Mouse (Mus musculus): ENCODE data around the gene Mrpl52.

Mrpl52 gene

GRCm38 (mm10) chr14:54426689-54427398, at the start of gene Mrpl52:
TSS of gene Mrpl52 (plus strand) at chr14:54426909.
- peak; percentile 95 to 96 for DNase-seq

- DNase-seq: no peak
Measured at GRCm38 (mm10) chr14:54377166-54377565, 49.5 kb upstream of the Mrpl52 start.

- peak in 1 of 2 experiments; percentile 38 for DNase-seq
Measured at GRCm38 (mm10) chr14:54379571-54379970, 47.1 kb upstream of the Mrpl52 start.

GRCm38 (mm10) chr14:54380616-54381015, 46.1 kb upstream of the Mrpl52 start:
- peak in 1 of 2 experiments; percentile 50 for DNase-seq

GRCm38 (mm10) chr14:54381816-54382215, 44.9 kb upstream of the Mrpl52 start:
- DNase-seq: peak; percentile 47 to 62

GRCm38 (mm10) chr14:54382641-54383040, 44.1 kb upstream of the Mrpl52 start:
- DNase-seq: no peak

GRCm38 (mm10) chr14:54383355-54383771, 43.3 kb upstream of the Mrpl52 start:
- peak; percentile 56 to 73 for DNase-seq

GRCm38 (mm10) chr14:54384396-54384795, 42.3 kb upstream of the Mrpl52 start:
- DNase-seq: no peak

- DNase-seq: peak; percentile 73 to 84
Measured at GRCm38 (mm10) chr14:54385968-54386618, 40.6 kb upstream of the Mrpl52 start.

- DNase-seq: peak; percentile 70 to 85
Measured at GRCm38 (mm10) chr14:54387546-54387945, 39.2 kb upstream of the Mrpl52 start.

GRCm38 (mm10) chr14:54390843-54391242, 35.9 kb upstream of the Mrpl52 start:
- DNase-seq: no peak

GRCm38 (mm10) chr14:54393794-54394193, 32.9 kb upstream of the Mrpl52 start:
- peak in 1 of 2 experiments; percentile 24 for DNase-seq

GRCm38 (mm10) chr14:54394309-54394708, 32.4 kb upstream of the Mrpl52 start:
- DNase-seq: no peak

GRCm38 (mm10) chr14:54396685-54397084, 30.0 kb upstream of the Mrpl52 start:
- DNase-seq: peak; percentile 49 to 53

GRCm38 (mm10) chr14:54397872-54398527, 28.7 kb upstream of the Mrpl52 start:
- peak in 1 of 2 experiments; percentile 38 for DNase-seq

GRCm38 (mm10) chr14:54398528-54398916, 28.2 kb upstream of the Mrpl52 start:
- no peak for DNase-seq

- peak; percentile 71 to 84 for DNase-seq
Measured at GRCm38 (mm10) chr14:54398921-54399382, 27.8 kb upstream of the Mrpl52 start.

- DNase-seq: no peak
Measured at GRCm38 (mm10) chr14:54401723-54402122, 25.0 kb upstream of the Mrpl52 start.

GRCm38 (mm10) chr14:54408336-54409056, 18.2 kb upstream of the Mrpl52 start:
- peak; percentile 50 to 78 for DNase-seq

GRCm38 (mm10) chr14:54409057-54409645, 17.6 kb upstream of the Mrpl52 start:
- peak in 1 of 2 experiments; percentile 44 for DNase-seq

- peak; percentile 70 to 87 for DNase-seq
Measured at GRCm38 (mm10) chr14:54409980-54410810, 16.5 kb upstream of the Mrpl52 start.

Data from kidney, postnatal 25 days (tissue).